Mouse (Mus musculus): ENCODE measurements at regions not wholly inside any gene's neighbourhood (a gene's known extent, or its start where the extent isn't known, plus 50 kb on each side); places are given as distances from the start of the nearest gene placed in this dataset.

DNA sequence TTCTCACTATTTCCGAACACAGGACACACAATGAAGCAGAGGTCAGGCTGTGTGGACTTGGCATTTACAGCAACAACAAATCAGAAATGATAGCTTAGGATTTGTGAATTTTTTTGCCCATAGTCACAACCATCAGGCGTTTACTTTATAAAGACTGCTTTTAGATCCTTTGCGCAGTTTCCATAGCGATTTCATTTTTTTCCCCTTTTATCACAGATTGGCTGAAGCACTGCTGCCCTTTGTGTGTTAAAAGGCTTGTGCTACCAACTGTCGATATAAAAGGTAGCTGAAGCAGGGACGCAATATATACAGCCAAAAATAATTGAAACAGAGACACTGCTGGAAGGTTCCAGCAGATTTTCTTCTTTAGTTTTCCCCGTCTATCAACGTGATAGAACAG is 551.4 kb downstream of the Nedd1 start:
- no peak for DNase-seq
- Histone ChIP-seq H3K4me3 (replicated peaks; ENCODE audit: insufficient read depth, low read depth, low read length) (no peak overlapping the region), H3K27me3 (ENCODE audit: control insufficient read depth, insufficient read depth, low read length) (no peaks in the 10 kb centered on the region), H3K4me1 (ENCODE audit: control insufficient read depth, insufficient read depth, low read length) (no peaks in the 10 kb centered on the region), H3K27ac (ENCODE audit: insufficient read depth, low read length) (no peak overlapping the region)
- WGBS: 70% methylated on average over 8 of the region's 8 CpGs
- TF ChIP-seq POLR2A (IDR thresholded peaks at IDR 0.05; ENCODE audit: borderline replicate concordance, insufficient read depth, low read length) (no peak), CTCF (IDR thresholded peaks at IDR 0.05; ENCODE audit: borderline replicate concordance, insufficient read depth, low read depth, low read length) (no peak)

DNA sequence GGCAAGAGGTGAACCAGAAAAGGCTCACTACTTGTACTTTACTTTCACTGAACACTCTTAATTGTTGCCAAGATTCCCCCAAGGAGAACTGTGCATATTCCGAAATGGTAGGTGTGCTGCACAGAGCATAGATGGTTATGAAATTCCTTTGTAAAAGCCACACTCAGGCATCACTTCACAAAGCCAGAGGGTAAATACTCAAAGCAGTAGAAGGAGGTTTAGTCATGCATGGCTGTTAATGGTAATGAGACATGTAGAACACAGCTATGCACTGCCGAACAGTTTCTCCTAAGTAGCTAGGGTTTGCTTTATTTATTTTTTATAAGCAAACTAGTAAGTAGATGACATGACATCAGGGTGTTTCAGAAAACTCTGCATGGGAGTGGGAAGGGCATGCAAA is 556.2 kb downstream of the Nedd1 start:
- WGBS: 92% methylated on average over 2 of the region's 2 CpGs
- Histone ChIP-seq H3K27ac (ENCODE audit: insufficient read depth, low read length) (no peak overlapping the region), H3K4me1 (ENCODE audit: control insufficient read depth, insufficient read depth, low read length) (no peaks in the 10 kb centered on the region), H3K4me3 (replicated peaks; ENCODE audit: insufficient read depth, low read depth, low read length) (no peak overlapping the region), H3K27me3 (ENCODE audit: control insufficient read depth, insufficient read depth, low read length) (no peaks in the 10 kb centered on the region; the same call in 1 of the 2 replicates)
- TF ChIP-seq CTCF (IDR thresholded peaks at IDR 0.05; ENCODE audit: borderline replicate concordance, insufficient read depth, low read depth, low read length) (no peak), POLR2A (IDR thresholded peaks at IDR 0.05; ENCODE audit: borderline replicate concordance, insufficient read depth, low read length) (no peak)
- no peak for DNase-seq

DNA sequence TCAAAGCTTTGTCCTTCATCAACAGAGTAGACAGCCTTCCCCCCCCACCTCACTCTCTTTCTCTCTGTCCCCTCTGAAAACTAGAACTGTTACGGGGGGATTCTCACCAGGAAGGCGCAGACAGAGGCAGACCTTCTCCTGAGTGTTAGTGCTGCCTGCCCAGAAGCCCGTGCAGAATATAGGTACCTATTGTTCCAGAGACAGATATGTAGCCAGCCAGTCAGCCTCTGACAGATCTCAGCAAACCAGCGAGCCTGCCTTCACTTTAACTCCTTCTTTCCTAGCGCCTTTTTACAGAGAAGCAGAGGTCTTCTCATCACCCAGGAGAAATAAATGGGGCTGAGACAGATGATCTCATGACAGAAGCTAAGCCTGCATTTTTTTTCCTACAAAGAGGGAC is 557.2 kb downstream of the Nedd1 start:
- Histone ChIP-seq H3K27ac (ENCODE audit: insufficient read depth, low read length) (no peak overlapping the region), H3K4me1 (ENCODE audit: control insufficient read depth, insufficient read depth, low read length) (no peaks in the 10 kb centered on the region), H3K27me3 (ENCODE audit: control insufficient read depth, insufficient read depth, low read length) (no peaks in the 10 kb centered on the region; the same call in 1 of the 2 replicates), H3K4me3 (replicated peaks; ENCODE audit: insufficient read depth, low read depth, low read length) (peak overlapping the region; percentile 4)
- DNase-seq: no peak
- WGBS: 55% methylated on average over 5 of the region's 5 CpGs
- TF ChIP-seq CTCF (IDR thresholded peaks at IDR 0.05; ENCODE audit: borderline replicate concordance, insufficient read depth, low read depth, low read length) (no peak), POLR2A (IDR thresholded peaks at IDR 0.05; ENCODE audit: borderline replicate concordance, insufficient read depth, low read length) (no peak)

DNA sequence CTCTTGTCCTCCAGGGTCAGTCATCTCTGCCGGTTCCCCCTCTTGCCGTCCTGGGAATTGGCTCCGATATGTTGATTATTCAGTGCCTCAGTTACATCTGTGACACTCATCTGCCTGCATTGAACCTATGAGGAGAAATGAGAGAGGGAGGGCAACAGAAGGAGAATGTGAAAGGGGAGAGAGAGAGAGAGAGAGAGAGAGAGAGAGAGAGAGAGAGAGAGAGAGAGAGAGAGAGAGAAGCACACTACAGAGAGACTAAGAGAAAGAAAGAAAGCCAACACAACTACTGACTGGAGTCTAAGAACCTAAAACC is 557.6 kb downstream of the Nedd1 start:
- Histone ChIP-seq H3K4me1 (ENCODE audit: control insufficient read depth, insufficient read depth, low read length) (no peaks in the 10 kb centered on the region), H3K4me3 (replicated peaks; ENCODE audit: insufficient read depth, low read depth, low read length) (peak overlapping the region; percentile 4), H3K27me3 (ENCODE audit: control insufficient read depth, insufficient read depth, low read length) (no peaks in the 10 kb centered on the region; the same call in 1 of the 2 replicates), H3K27ac (ENCODE audit: insufficient read depth, low read length) (no peak overlapping the region)
- DNase-seq: no peak
- TF ChIP-seq CTCF (IDR thresholded peaks at IDR 0.05; ENCODE audit: borderline replicate concordance, insufficient read depth, low read depth, low read length) (no peak), POLR2A (IDR thresholded peaks at IDR 0.05; ENCODE audit: borderline replicate concordance, insufficient read depth, low read length) (no peak)
- WGBS: 63% methylated on average over 3 of the region's 3 CpGs

DNA sequence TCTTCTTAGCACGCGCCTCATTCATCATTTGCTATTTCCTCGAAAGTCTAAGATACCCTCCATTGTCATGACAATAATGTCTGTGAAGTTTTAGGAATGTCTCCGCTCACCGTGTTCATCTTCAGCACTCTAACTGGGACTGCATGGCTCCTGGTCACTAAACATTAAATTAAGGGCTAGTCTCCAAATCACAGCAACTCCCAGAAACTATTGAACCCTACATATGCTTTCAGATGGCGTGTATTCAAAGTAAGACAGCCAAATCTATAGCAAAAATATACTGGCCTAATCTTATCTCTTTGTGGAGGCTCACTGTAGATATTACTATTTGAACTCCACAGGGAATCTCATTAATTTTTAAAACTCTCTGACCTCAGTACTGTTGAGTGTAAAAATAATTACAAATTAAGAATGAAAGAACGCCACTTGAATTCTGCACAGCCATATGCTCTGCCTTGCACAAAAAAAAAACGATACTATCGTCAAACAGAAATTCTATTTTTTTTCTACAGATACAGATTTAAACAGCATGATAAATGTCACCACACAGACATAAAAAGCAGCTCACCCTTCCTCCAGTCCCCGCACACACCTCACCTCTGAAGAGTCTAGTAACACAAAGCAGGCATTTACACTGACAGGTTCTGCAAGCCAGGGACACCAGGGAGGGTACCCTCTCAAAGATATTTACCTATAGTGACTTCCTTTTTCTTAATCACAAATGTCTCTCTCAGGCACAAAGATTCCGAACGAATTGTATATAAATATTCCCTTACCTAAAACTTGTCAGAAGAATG is 558.2 kb downstream of the Nedd1 start:
- peak overlapping the region; percentile 21 for H3K4me3 ChIP-seq (replicated peaks; ENCODE audit: insufficient read depth, low read depth, low read length)
- H3K4me1 ChIP-seq (ENCODE audit: control insufficient read depth, insufficient read depth, low read length): no peaks in the 10 kb centered on the region
- DNase-seq: no peak
- TF ChIP-seq POLR2A (IDR thresholded peaks at IDR 0.05; ENCODE audit: borderline replicate concordance, insufficient read depth, low read length) (no peak), CTCF (IDR thresholded peaks at IDR 0.05; ENCODE audit: borderline replicate concordance, insufficient read depth, low read depth, low read length) (no peak)
- H3K27me3 ChIP-seq (ENCODE audit: control insufficient read depth, insufficient read depth, low read length): no peaks in the 10 kb centered on the region; the same call in 1 of the 2 replicates
- H3K27ac ChIP-seq (ENCODE audit: insufficient read depth, low read length): no peak overlapping the region
- WGBS: 75% methylated on average over 12 of the region's 12 CpGs

DNA sequence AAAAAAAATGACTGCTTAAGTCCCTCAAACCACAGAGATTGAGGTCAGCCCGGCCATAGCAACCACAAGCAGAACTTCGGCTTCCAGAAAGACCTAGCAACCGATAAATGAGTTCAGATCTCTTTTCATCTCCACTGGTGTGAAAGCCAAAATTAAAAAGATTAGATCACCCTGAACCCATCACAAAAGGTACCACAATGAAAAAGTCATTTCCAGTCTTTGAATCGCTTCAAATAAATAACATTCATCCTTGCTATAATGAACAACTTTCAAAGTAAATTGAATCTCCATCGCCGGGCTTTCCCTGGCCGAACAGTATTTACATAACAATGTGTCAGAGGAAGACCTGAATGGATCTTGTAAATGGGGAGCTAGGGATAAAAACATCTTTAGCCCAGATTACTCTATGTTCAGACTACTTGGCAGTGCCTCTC is 559.1 kb downstream of the Nedd1 start:
- no peaks in the 10 kb centered on the region; the same call in 1 of the 2 replicates for H3K27me3 ChIP-seq (ENCODE audit: control insufficient read depth, insufficient read depth, low read length)
- no peak for TF ChIP-seq CTCF (IDR thresholded peaks at IDR 0.05; ENCODE audit: borderline replicate concordance, insufficient read depth, low read depth, low read length)
- no peak for TF ChIP-seq POLR2A (IDR thresholded peaks at IDR 0.05; ENCODE audit: borderline replicate concordance, insufficient read depth, low read length)
- H3K27ac ChIP-seq (ENCODE audit: insufficient read depth, low read length): no peak overlapping the region
- peak overlapping the region; percentile 33 for H3K4me3 ChIP-seq (replicated peaks; ENCODE audit: insufficient read depth, low read depth, low read length)
- WGBS: 36% methylated on average over 7 of the region's 7 CpGs
- DNase-seq: no peak
- no peaks in the 10 kb centered on the region for H3K4me1 ChIP-seq (ENCODE audit: control insufficient read depth, insufficient read depth, low read length)

DNA sequence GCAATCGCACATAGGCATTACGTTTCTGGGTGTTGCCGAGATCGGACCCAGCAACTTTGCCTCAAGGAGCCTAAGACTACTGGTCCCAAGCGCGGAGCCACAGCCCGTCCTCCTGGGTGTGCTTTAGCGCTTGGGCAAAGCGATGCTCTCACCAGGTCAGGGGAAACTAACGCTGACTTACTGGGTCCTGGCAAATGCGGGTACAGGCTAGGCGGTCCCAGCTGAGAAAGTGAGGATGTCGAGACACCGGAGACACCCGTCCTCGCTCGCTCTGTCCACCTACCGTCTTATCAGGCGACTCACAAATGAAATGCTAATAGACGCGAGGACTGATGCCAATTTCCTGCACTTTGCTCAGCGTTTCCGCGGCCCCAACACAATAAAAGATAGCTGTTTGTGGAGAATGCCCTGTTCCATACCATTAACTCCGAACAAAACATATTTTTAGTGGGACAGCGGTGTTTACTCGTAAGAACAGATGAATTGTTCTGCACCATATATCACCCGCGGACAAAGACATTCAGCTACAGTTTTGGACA is 559.7 kb downstream of the Nedd1 start:
- no peaks in the 10 kb centered on the region; the same call in 1 of the 2 replicates for H3K27me3 ChIP-seq (ENCODE audit: control insufficient read depth, insufficient read depth, low read length)
- DNase-seq: peak; percentile 39 to 56
- peak overlapping the region; percentile 58 for H3K4me3 ChIP-seq (replicated peaks; ENCODE audit: insufficient read depth, low read depth, low read length)
- whole genome bisulfite sequencing: 1% methylated on average over 29 of the region's 29 CpGs
- H3K4me1 ChIP-seq (ENCODE audit: control insufficient read depth, insufficient read depth, low read length): no peaks in the 10 kb centered on the region
- H3K27ac ChIP-seq (ENCODE audit: insufficient read depth, low read length): no peak overlapping the region
- TF ChIP-seq POLR2A (IDR thresholded peaks at IDR 0.05; ENCODE audit: borderline replicate concordance, insufficient read depth, low read length): no peak
- TF ChIP-seq CTCF (IDR thresholded peaks at IDR 0.05; ENCODE audit: borderline replicate concordance, insufficient read depth, low read depth, low read length): no peak

DNA sequence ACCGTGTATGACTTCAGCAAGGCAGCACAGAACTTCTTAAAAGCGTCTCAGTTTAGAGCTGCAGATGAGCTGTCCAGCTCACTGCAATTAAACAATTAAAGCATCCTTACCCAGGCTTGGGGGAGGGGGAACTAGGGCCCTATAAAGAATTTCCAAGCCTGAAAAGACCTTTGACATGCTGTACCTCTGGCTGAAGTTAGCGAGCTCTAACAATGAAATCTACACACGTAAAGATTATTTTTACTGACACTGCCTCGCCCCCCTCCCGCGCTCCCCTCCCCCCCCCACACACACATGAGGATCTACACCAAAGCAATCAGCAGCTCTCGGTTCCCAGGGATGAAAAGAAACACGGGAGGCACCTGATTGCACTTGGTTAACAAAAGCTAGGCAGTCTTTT is 560.7 kb downstream of the Nedd1 start:
- no peak for DNase-seq
- 39% methylated on average over 9 of the region's 9 CpGs for WGBS
- TF ChIP-seq CTCF (IDR thresholded peaks at IDR 0.05; ENCODE audit: borderline replicate concordance, insufficient read depth, low read depth, low read length) (no peak), POLR2A (IDR thresholded peaks at IDR 0.05; ENCODE audit: borderline replicate concordance, insufficient read depth, low read length) (no peak)
- Histone ChIP-seq H3K27me3 (ENCODE audit: control insufficient read depth, insufficient read depth, low read length) (no peaks in the 10 kb centered on the region; the same call in 1 of the 2 replicates), H3K4me3 (replicated peaks; ENCODE audit: insufficient read depth, low read depth, low read length) (no peak overlapping the region), H3K27ac (ENCODE audit: insufficient read depth, low read length) (no peak overlapping the region), H3K4me1 (ENCODE audit: control insufficient read depth, insufficient read depth, low read length) (no peaks in the 10 kb centered on the region)
